Mouse (Mus musculus): Measurements from ENCODE around the gene Ly6g6d. TPM values are rescaled to one million over a fixed set of nuclear protein-coding genes. Genes with fewer than 3 reads are reported as not detected.

The Ly6g6d gene
- polyA plus RNA-seq, 1 experiment: 1.8 TPM

DNA sequence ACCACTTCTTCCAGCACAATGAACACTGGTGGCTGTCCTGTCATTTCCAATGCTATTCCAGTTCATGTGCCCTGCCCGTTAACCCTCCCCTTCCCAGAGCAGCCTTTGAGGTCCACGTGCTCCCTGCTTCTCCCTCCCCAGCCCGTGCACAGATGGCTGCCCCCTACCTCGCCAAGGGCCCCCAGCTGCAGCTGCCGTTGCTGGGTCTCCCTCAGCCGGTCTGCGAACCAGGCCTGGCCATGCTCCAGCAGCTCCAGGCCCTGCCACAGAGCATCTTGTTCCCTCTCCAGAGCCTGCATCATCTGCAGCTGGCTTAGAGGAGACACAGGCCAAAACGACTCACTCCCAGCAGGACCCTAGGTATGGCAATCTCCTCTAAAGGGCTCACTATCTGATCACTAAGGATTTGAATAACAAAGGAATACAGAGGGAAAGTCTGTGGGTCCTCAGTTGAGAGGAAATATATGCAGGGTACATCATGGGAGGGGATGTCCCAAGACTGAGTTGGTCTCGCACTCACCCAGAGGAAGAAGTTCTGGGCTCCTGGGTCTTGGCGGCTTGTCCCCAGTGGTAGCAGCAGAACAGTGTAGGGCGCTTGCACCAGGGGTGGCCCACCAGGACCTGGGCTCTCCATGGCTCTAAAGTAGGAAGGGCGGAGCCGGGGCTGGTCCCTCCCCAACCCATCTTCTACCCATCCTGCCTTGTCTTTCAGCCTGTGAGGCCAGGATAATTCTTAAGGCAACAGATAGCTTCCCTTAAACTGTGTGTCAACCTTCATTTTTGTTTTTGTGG, 50.4 kb downstream of the Ly6g6d start, which contains the start of gene Sapcd1:
Sapcd1 (minus strand) TSS at position 740 of the 792 bp plus-strand sequence.
- peak; percentile 93 for DNase-seq (ENCODE audit: low read depth)

DNA sequence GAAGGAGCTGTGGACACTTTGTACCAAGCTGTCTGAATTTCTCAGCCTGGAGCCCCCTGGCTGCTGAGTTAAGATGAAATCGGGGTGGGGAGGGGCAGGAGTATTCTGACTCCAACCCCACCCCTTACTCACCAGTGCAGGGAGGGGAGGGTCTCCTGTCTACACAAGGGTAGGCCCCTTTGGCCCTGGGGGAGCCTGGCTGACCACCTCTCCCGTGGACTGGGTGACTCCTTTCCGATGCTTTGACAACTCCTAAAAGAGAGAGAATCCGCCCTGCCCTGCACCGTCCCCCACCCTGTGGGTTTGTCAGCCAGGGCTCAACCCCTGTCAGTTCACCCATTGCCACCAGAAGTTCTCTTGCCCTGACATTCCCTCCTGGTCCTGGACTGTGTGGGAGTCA, 51.7 kb downstream of the Ly6g6d start:
- no peak for TF ChIP-seq CTCF (IDR thresholded peaks at IDR 0.05; ENCODE audit: borderline replicate concordance, extremely low read depth, insufficient read depth, insufficient read length)
- no peak for TF ChIP-seq POLR2A (IDR thresholded peaks at IDR 0.05; ENCODE audit: borderline replicate concordance, extremely low read depth, insufficient read depth, insufficient read length, poor library complexity, severe bottlenecking)
- no peak for DNase-seq (ENCODE audit: low read depth)

More for the DNA sequence above, 50.4 kb downstream of the Ly6g6d start, which contains the start of gene Sapcd1:
- TF ChIP-seq CTCF (IDR thresholded peaks at IDR 0.05; ENCODE audit: borderline replicate concordance, extremely low read depth, insufficient read depth, insufficient read length) (no peak), POLR2A (IDR thresholded peaks at IDR 0.05; ENCODE audit: borderline replicate concordance, extremely low read depth, insufficient read depth, insufficient read length, poor library complexity, severe bottlenecking) (no peak)

DNA sequence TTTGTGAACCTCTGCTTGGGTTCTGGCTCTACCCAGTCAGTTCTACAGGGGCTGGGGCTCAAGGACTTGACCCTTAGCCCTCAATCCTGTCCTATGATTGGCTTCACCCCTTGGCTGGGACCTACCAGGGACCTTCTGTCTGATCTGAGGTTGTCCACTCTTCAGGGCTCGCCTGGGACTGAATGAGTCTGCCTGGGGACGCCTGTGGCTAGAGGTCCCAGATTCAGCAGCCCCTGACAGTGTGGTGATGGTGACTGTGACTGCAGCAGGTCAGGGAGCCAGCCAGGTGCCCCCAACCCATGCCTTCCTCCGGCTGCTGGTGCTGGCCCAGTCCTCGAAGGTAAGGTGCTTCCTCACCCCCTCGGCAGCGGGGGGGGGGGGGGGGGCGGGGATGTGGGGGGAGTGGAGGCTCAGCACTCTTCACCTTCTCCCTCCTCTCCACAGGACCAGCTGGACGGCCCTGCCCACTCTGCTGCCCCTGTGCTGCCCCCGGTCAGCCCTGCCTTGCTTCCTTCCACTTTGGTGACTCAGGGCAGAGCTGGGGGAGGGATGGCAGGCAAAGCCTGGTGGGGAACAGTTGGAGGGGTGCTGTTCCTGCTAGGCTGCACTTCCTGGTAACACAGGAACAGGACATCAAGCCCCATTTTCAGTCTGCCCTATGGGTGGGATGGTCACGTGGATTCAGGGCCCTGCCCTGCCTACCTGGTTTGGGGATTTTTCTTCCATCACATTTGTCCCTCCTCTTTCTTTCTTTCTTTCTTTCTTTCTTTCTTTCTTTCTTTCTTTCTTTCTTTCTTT, 53.0 kb downstream of the Ly6g6d start:
- TF ChIP-seq CTCF (IDR thresholded peaks at IDR 0.05; ENCODE audit: borderline replicate concordance, extremely low read depth, insufficient read depth, insufficient read length) (no peak), POLR2A (IDR thresholded peaks at IDR 0.05; ENCODE audit: borderline replicate concordance, extremely low read depth, insufficient read depth, insufficient read length, poor library complexity, severe bottlenecking) (no peak)
- no peak for DNase-seq (ENCODE audit: low read depth)

DNA sequence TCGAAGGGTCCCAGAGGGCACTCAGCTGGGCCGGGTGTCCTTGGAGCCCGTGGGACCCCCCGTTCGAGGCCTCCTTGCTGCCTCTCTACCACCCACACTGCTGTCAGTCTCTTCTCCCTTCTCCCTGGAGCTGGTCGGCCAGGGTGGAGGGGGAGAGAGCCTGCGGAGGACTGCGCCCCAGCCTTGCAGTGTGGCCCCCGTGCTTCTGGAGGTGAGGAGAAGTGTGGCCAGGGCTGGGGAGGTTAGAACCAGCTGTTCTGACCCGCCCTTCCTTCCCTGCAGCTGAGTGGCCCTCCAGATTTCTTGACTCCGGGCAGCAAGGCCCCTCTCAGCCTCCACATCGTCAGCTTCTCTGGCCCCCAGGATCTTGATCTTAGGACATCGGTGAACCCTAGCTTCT, 53.6 kb downstream of the Ly6g6d start:
- no peak for DNase-seq (ENCODE audit: low read depth)
- TF ChIP-seq CTCF (IDR thresholded peaks at IDR 0.05; ENCODE audit: borderline replicate concordance, extremely low read depth, insufficient read depth, insufficient read length): no peak
- no peak for TF ChIP-seq POLR2A (IDR thresholded peaks at IDR 0.05; ENCODE audit: borderline replicate concordance, extremely low read depth, insufficient read depth, insufficient read length, poor library complexity, severe bottlenecking)

DNA sequence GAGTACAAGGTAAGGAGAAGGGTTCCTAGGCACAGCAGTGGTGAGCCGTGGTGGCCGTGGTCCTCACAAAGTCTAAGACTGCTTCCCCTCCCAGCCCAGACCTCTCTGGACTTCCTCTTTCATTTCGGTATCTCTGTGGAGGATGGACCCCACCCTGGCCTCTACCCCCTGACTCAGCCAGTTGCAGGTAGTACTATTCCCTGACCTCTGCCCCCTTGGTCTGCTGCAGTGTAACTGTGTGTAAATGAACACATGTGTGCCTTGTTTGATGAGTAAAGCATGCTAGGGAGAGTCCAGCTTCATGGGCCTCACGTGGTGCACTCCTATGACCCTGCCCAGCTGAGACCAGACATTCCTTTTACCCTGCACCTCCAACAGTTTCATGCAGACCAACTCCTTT, 54.1 kb downstream of the Ly6g6d start:
- TF ChIP-seq POLR2A (IDR thresholded peaks at IDR 0.05; ENCODE audit: borderline replicate concordance, extremely low read depth, insufficient read depth, insufficient read length, poor library complexity, severe bottlenecking) (no peak), CTCF (IDR thresholded peaks at IDR 0.05; ENCODE audit: borderline replicate concordance, extremely low read depth, insufficient read depth, insufficient read length) (no peak)
- DNase-seq (ENCODE audit: low read depth): no peak

DNA sequence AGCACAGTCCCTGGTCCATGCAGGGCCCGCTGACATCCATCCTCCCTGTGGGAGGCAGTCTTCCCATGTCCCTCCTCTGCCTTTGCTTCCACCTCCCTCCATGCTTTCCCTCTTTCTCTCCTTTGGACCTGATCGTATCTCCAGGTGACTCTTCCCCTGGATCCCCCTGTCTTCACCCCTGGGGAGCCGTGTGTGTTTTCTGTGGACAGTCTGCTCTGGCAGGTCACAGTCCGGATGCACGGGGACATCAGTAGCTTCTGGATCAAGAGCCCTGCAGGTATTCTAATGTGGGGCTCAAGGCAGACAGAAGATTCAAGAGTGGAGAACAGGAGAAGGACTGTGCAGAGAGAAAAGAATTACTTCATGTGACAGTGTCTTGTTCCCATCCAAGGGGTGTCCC, 54.6 kb downstream of the Ly6g6d start:
- no peak for DNase-seq (ENCODE audit: low read depth)
- TF ChIP-seq POLR2A (IDR thresholded peaks at IDR 0.05; ENCODE audit: borderline replicate concordance, extremely low read depth, insufficient read depth, insufficient read length, poor library complexity, severe bottlenecking) (no peak), CTCF (IDR thresholded peaks at IDR 0.05; ENCODE audit: borderline replicate concordance, extremely low read depth, insufficient read depth, insufficient read length) (no peak)

DNA sequence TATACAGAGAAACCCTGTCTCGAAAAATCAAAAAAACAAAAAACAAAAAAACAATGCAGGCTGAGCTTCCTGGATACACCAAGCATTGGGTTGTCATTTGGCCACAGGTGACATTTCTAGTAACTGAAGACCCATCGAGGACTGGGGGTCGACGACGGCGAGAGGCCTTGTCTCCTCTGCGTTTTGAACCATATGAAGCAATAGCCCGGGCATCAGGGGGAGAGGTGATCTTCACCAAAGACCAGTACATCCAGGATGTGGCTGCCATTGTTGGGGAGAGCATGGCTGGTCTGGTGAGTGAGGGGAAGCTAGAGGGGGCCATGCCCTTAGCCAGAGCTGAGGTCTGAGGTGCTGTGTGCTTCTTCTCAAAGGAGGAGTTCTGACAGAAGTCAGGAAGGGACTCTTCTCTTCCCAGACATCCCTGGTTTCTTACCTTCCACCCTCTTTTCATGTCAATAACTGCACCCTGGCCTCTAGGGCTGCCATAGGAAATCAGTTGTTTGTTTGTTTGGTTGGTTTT, 55.3 kb downstream of the Ly6g6d start:
- TF ChIP-seq POLR2A (IDR thresholded peaks at IDR 0.05; ENCODE audit: borderline replicate concordance, extremely low read depth, insufficient read depth, insufficient read length, poor library complexity, severe bottlenecking) (no peak), CTCF (IDR thresholded peaks at IDR 0.05; ENCODE audit: borderline replicate concordance, extremely low read depth, insufficient read depth, insufficient read length) (no peak)

DNA sequence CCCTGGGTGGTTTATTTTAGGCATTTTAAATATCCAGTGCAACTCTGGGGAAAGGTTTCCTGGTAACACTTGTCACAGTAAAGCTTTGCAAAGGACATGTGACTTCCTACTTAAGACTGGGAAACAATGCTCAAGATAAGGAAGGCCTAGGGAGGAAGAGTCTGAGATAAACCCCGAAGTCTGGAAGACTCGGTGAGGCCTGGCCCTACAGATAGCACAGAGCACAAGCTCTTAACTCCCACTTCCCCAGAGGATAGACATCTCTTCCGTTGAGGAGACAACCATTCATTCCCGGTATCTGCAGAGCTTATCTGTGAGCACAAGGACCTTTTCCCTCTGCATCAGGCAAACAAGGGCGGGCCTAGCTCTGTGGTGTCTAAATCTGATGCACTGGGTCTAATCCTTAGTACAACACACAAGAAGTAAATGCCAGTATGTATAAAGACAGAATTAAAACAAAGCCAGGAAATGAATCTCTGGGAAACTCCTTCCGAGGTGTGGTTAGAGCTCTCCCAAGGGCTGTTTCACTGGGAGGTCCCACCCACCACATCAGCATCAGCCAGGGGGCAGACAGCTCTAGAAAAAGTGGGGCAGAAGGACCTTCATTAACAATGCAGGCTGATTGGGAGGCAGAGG, 55.9 kb downstream of the Ly6g6d start:
- no peak for TF ChIP-seq POLR2A (IDR thresholded peaks at IDR 0.05; ENCODE audit: borderline replicate concordance, extremely low read depth, insufficient read depth, insufficient read length, poor library complexity, severe bottlenecking)
- DNase-seq (ENCODE audit: low read depth): no peak

More for the DNA sequence above, 55.3 kb downstream of the Ly6g6d start:
- DNase-seq (ENCODE audit: low read depth): no peak

Other genes with a start within 250 kb of the Ly6g6d start
- 57.1 and 75.0 TPM in 2 replicates for gene Stk19, start 241.1 kb downstream of the Ly6g6d start, polyA plus RNA-seq (2012; rRNA removed)
- 73.5 and 101 TPM in 2 replicates for gene Dxo, start 241.0 kb downstream of the Ly6g6d start, polyA plus RNA-seq (2012; rRNA removed)
- 88.8 and 119 TPM in 2 replicates for gene Skiv2l, start 227.9 kb downstream of the Ly6g6d start, polyA plus RNA-seq (2012; rRNA removed)
- 62.1 and 66.0 TPM in 2 replicates for gene Nelfe, start 227.7 kb downstream of the Ly6g6d start, polyA plus RNA-seq (2012; rRNA removed)
- gene Cfb, start 215.5 kb downstream of the Ly6g6d start, polyA plus RNA-seq (2012; rRNA removed): 0.21 and 0.42 TPM in 2 replicates
- 116 and 135 TPM in 2 replicates for gene Zbtb12, start 198.6 kb downstream of the Ly6g6d start, polyA plus RNA-seq (2012; rRNA removed)
- 0.04 TPM in 1 of 2 replicates, not detected in the other for gene Gm20547, start 196.0 kb downstream of the Ly6g6d start, polyA plus RNA-seq (2012; rRNA removed)
- 1.1 and 2.3 TPM in 2 replicates for gene C2, start 179.8 kb downstream of the Ly6g6d start, polyA plus RNA-seq (2012; rRNA removed)
- gene Ehmt2, start 179.6 kb downstream of the Ly6g6d start, polyA plus RNA-seq (2012; rRNA removed): 350 and 361 TPM in 2 replicates
- gene Slc44a4, start 163.6 kb downstream of the Ly6g6d start, polyA plus RNA-seq (2012; rRNA removed): 0.06 and 0.07 TPM in 2 replicates
- 28.0 and 29.6 TPM in 2 replicates for gene Neu1, start 146.8 kb downstream of the Ly6g6d start, polyA plus RNA-seq (2012; rRNA removed)
- 6.3 and 7.1 TPM in 2 replicates for gene Hspa1b, start 118.8 kb downstream of the Ly6g6d start, polyA plus RNA-seq (2012; rRNA removed)
- not detected in 2 replicates for gene Gm20481, start 108.2 kb downstream of the Ly6g6d start, polyA plus RNA-seq (2012; rRNA removed)
- 6.3 and 6.6 TPM in 2 replicates for gene Hspa1a, start 105.9 kb downstream of the Ly6g6d start, polyA plus RNA-seq (2012; rRNA removed)
- gene Hspa1l, start 105.4 kb downstream of the Ly6g6d start, polyA plus RNA-seq (2012; rRNA removed): 0.14 and 0.40 TPM in 2 replicates
- gene Lsm2, start 96.2 kb downstream of the Ly6g6d start, polyA plus RNA-seq (2012; rRNA removed): 136 and 185 TPM in 2 replicates
- gene Vars, start 77.1 kb downstream of the Ly6g6d start, polyA plus RNA-seq (2012; rRNA removed): 99.2 and 119 TPM in 2 replicates
- 0.49 and 0.71 TPM in 2 replicates for gene Vwa7, start 61.5 kb downstream of the Ly6g6d start, polyA plus RNA-seq (2012; rRNA removed)
- gene Sapcd1, start 50.0 kb downstream of the Ly6g6d start, polyA plus RNA-seq (2012; rRNA removed): 4.0 and 6.5 TPM in 2 replicates
- gene Msh5, start 31.3 kb downstream of the Ly6g6d start, polyA plus RNA-seq (2012; rRNA removed): 4.2 and 6.4 TPM in 2 replicates
- gene Clic1, start 28.1 kb downstream of the Ly6g6d start, polyA plus RNA-seq (2012; rRNA removed): 69.6 and 89.8 TPM in 2 replicates
- 322 and 438 TPM in 2 replicates for gene Ddah2, start 19.0 kb downstream of the Ly6g6d start, polyA plus RNA-seq (2012; rRNA removed)
- gene Ly6g6c, start 12.7 kb downstream of the Ly6g6d start, polyA plus RNA-seq (2012; rRNA removed): 0.42 and 0.50 TPM in 2 replicates
- gene Mpig6b, start 11.9 kb downstream of the Ly6g6d start, polyA plus RNA-seq (2012; rRNA removed): 0.30 and 0.35 TPM in 2 replicates
- gene Ly6g6e, start 1.2 kb downstream of the Ly6g6d start, polyA plus RNA-seq (2012; rRNA removed): 1.2 and 12.4 TPM in 2 replicates
- gene Ly6g6f, start 7.5 kb upstream of the Ly6g6d start, polyA plus RNA-seq (2012; rRNA removed): 0.15 and 0.30 TPM in 2 replicates
- gene Abhd16a, start 11.2 kb upstream of the Ly6g6d start, polyA plus RNA-seq (2012; rRNA removed): 91.0 and 135 TPM in 2 replicates
- gene Ly6g5c, start 30.2 kb upstream of the Ly6g6d start, polyA plus RNA-seq (2012; rRNA removed): not detected in 2 replicates
- gene Ly6g5b, start 37.4 kb upstream of the Ly6g6d start, polyA plus RNA-seq (2012; rRNA removed): 3.1 and 3.4 TPM in 2 replicates
- gene Gpank1, start 43.4 kb upstream of the Ly6g6d start, polyA plus RNA-seq (2012; rRNA removed): 21.4 and 25.3 TPM in 2 replicates
- 243 and 257 TPM in 2 replicates for gene Csnk2b, start 44.0 kb upstream of the Ly6g6d start, polyA plus RNA-seq (2012; rRNA removed)
- 3.3 and 4.6 TPM in 2 replicates for gene D17H6S53E, start 48.3 kb upstream of the Ly6g6d start, polyA plus RNA-seq (2012; rRNA removed)
- gene Apom, start 54.0 kb upstream of the Ly6g6d start, polyA plus RNA-seq (2012; rRNA removed): 0.93 and 1.1 TPM in 2 replicates
- 378 and 427 TPM in 2 replicates for gene Bag6, start 57.1 kb upstream of the Ly6g6d start, polyA plus RNA-seq (2012; rRNA removed)
- 367 and 409 TPM in 2 replicates for gene Prrc2a, start 86.8 kb upstream of the Ly6g6d start, polyA plus RNA-seq (2012; rRNA removed)
- gene Aif1, start 98.0 kb upstream of the Ly6g6d start, polyA plus RNA-seq (2012; rRNA removed): 1.6 and 2.2 TPM in 2 replicates
- gene Lst1, start 110.4 kb upstream of the Ly6g6d start, polyA plus RNA-seq (2012; rRNA removed): 8.2 and 11.8 TPM in 2 replicates
- 0.58 and 1.1 TPM in 2 replicates for gene Ltb, start 116.4 kb upstream of the Ly6g6d start, polyA plus RNA-seq (2012; rRNA removed)
- gene Tnf, start 123.9 kb upstream of the Ly6g6d start, polyA plus RNA-seq (2012; rRNA removed): 0.15 and 0.21 TPM in 2 replicates
- 0.27 and 0.29 TPM in 2 replicates for gene Lta, start 127.3 kb upstream of the Ly6g6d start, polyA plus RNA-seq (2012; rRNA removed)
- gene Gm16181, start 142.8 kb upstream of the Ly6g6d start, polyA plus RNA-seq (2012; rRNA removed): not detected in 2 replicates
- gene Atp6v1g2, start 155.6 kb upstream of the Ly6g6d start, polyA plus RNA-seq (2012; rRNA removed): 72.5 and 74.9 TPM in 2 replicates
- 13.4 and 17.3 TPM in 2 replicates for gene Nfkbil1, start 157.7 kb upstream of the Ly6g6d start, polyA plus RNA-seq (2012; rRNA removed)
- gene Ddx39b, start 163.7 kb upstream of the Ly6g6d start, polyA plus RNA-seq (2012; rRNA removed): 887 and 1,110 TPM in 2 replicates
- 37.1 and 39.5 TPM in 2 replicates for gene H2-D1, start 184.7 kb upstream of the Ly6g6d start, polyA plus RNA-seq (2012; rRNA removed)
- 0.10 TPM in 2 replicates for gene H2-Q1, start 242.3 kb upstream of the Ly6g6d start, polyA plus RNA-seq (2012; rRNA removed)

All from brain, embryonic 14.5 days (tissue).